Mouse (Mus musculus) brain, adult 2 months (tissue): ENCODE measurements around the gene Zfp583.
"Not testable (repeated sequence)": the region's sequence is repeated elsewhere in the genome, so short reads cannot be mapped to it uniquely, and the experiment has no call there.

Experiments
- DNase-seq: peaks from one replicate; pipeline ENCODE4 v3.0.0; 2011; ENCODE audit warnings: low read depth, low spot score

The Zfp583 gene

DNA sequence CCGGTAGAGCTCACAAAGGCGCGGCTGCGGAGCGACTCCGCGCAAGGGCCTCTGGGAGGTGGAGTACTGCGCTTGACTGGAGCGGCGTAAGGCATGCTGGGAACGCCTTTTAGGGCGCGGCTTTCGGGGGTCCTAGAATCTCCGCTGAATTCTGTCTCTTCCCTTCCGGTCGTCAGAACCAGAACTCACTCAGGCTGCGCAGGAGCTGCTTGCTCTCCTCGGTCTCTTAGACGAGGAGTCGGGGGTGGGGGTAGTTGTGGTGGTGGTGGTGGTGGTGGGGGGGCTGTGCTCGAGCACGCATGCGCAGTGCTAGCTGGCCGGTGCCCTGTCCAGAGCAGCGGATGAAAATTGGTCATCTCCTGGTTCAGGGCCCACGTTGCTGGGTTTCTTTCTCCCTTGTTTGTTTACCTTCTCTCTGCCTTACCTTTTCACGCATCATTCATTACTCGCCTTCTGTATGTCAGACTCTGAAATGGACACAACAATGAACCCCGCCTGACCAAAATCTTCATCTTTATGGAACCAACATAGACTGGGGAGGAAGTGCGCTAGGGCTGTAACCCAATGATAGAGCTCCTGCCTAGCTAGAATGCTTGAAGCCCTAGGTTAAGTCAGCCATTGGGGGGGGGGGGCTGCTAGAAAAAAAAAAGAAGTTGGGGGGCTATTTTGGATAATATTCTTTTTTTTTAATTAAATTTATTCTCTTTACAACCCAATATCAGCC, at the start of gene Zfp583:
Gene Zfp583, minus strand, starts transcription at position 53 of the 724 bp plus-strand sequence.
- DNase-seq = peak; percentile 96

DNA sequence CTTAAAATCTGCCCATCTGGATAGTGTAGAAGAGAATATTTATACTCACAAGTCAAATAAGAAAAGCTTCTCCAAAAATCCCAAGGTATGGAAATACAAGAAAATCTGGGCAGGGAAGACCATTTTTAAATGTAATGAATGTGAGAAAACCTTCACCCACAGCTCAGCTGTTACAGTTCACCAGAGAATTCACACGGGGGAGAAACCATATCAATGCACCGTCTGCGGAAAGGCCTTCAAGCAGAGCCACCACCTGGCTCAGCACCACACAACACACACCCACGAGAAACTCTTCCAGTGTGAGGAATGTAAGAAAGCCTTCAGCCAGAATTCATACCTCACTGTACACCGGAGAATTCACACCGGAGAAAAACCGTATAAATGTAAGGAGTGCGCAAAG, 47.4 kb upstream of the Zfp583 start:
- DNase-seq = peak; percentile 89

DNA sequence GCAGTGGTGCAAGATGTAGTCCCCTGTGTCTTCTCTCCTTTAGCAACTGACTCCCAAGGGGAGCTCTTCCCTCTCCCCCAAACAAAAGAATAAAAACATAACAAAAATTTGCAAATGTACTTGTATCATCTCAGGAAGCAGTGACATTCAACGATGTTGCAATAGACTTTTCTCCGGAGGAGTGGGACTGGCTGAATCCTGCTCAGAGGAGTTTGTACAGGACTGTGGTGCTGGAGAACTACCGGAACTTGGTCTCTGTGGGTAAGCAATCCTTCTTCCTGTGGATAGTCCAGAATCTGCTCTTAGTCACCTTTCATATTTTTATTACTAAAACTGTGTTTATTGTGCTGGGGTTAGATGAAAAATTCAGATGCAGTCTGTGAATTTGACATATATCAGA, 41.9 kb upstream of the Zfp583 start:
- DNase-seq = no peak

DNA sequence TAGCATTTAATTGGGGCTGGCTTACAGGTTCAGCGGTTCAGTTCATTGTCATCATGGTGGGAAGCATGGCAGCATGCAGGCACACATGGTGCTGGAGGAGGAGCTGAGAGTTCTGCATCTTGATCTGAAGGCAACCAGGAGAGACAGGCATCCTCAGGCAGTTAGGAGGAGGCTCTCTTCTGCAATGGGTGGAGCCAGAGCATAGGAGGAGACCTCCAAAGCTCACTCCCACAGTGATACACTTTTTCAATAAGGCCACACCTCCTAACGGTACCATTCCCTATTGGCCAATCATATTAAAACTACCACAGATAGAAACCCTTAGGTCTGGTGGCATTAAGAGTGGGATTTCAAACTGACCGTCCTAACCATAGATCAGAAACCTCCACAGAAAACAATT, 38.4 kb upstream of the Zfp583 start:
- no peak for DNase-seq

DNA sequence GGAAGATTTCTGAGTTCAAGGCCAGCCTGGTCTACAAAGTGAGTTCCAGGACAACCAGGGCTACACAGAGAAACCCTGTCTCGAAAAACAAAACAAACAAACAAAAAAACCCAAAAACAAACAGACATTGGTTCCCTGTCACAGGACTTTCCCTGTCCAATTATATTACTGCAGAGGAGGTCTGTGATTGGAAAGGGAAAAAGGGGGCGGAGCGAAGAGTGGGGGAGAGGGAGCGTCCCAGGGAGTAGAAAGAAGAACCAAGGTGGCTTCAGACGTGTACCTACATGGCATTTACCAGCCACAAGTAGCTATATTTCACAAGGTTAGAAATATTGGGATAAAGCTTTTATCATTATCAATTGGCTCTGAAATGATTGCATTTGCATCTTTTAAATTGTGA, 37.1 kb upstream of the Zfp583 start:
- not testable (repeated sequence) for DNase-seq

DNA sequence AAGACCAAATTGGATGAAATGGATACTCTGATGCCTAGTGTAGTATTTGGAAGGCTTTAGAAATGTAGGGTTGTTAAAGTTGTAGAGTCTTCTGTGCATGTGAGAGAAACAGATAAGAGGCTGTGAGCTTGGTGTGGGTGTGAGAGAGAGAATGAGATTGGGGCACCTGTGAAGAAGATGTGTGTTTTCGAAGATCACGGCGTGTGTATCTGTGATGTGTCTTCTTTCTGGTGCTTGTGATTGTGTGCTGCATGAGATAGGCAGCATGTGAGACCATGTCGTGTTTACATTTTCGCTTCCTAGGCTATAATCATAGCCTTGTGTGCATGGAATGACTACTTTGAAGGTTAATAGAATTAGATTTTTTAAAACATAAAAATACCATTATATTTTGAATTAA, 36.1 kb upstream of the Zfp583 start:
- DNase-seq = no peak

DNA sequence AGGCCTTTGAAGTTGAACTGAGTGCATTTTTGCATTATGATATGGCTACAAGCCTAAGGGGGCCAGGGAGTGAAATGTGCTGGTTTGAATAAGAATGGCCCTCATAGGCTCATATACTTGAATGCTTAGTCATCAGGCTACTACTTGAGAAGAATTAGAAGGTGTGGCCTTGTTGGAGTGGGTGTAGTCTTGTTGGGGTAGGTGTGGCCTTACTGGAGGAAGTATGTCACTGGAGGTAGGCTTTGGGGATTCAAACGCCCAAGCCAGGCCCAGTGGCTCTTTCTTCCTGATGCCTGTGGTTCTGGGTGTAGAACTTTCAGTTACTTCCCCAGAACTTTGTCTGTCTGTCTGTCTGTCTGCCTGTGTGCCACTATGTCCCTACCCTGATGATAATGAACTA, 33.7 kb upstream of the Zfp583 start:
- no peak for DNase-seq

DNA sequence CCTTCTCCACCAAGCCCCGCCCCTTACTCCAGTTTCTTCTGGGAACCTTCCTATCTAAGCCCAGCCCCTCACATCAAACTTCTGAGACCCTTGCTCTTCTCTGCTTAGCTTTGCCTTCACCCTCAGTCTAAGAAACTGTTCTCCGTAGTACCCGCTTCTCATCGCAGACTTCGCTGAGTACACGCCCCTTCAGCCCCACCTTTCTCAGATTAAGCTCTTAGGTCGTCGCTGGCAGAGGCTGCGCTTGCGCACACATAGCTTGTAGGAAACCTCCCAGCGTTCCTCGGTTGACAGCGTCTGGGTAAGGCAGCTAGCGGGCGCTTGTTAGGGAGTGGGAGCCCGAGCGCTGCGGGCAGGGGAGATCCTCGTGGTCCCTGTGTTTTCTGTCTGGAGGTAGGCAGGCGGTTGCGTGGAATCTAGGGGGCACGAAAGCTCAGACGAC, 32.0 kb upstream of the Zfp583 start, which contains the start of gene Zfp78:
Gene Zfp78, plus strand, starts transcription at position 234 of the 442 bp plus-strand sequence.
- peak; percentile 99 for DNase-seq

DNA sequence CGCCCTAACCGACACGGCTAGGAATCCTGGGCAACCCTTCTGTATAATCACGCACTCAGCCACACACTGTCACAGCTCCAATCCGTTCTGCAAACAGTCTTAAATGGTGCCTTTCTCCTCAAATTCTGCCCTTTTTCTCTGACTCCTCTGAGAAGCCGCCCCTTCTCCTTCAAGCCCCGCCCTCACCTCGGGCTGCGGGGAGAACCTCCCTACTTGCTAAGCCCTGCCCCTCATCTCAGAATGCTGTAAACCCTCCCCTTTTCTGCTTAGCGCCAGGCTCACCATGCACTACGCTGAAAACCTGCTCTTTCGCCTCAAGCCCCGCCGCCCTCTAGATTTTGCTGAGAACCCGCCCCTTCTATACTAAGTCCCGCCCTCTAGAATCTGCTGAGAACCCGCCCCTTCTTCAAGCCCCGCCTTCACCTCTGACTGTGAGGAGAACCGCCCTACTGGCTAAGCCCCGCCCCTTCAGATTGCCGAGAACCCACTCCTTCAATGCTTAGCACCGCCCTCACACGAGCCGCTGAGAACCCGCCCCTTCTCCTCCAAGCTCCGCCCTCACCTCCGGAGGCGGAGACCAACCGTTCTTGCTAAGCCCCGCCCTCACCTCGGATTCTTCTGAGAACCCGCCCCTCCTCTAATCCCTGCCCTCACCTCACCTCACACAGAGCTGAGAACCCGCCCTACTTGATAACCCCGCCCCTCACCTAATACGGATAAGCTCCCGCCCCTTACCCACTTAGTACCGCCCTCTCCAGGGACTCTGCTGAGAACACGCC, 31.4 kb upstream of the Zfp583 start:
- peak; percentile 100 for DNase-seq

DNA sequence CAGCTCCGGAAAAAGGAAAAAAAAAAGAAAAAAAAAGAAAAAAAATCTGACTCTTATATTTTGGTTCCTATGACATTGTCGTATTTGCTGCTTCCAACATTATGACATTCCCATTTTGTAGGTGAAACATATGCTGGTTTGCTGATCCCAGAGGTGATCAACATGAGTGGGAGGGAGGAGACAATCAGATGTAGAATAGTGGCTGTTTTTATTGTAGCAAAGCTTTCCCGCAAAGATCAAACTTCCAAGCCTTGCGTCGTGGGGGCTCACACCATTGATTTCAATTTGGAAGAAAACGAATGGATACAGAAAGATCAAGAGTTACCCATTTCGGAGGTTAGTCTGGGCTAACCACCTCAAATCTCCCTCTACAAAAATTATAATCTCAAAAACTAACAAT, 30.7 kb upstream of the Zfp583 start:
- no peak for DNase-seq

DNA sequence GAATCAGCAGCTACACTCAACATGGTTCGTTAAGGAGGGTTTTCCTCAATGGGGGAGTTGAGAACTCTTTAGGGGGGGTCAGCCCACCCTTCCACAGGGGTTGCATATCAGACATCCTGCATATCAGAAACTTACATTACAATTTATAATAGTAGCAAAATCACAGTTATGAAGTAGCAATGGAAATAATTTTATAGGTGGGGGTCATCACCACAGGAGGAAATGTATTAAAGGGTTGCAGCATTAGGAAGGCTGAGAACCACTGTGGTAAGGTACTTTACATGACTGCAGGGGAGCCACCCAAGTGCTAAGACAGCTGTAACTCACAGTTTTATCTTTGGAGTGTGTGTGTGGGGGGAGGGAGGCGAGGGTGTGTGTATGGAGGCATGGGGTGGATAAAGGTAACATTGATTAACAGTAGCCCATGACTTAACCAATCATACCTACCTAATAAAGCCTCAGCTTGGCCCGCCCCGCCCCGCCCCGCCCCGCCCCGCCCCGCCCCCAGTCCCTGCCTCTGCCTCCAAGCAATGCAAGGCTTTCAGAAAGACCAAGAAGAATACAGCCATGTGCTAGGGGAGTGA, 29.5 kb upstream of the Zfp583 start:
- no peak for DNase-seq

DNA sequence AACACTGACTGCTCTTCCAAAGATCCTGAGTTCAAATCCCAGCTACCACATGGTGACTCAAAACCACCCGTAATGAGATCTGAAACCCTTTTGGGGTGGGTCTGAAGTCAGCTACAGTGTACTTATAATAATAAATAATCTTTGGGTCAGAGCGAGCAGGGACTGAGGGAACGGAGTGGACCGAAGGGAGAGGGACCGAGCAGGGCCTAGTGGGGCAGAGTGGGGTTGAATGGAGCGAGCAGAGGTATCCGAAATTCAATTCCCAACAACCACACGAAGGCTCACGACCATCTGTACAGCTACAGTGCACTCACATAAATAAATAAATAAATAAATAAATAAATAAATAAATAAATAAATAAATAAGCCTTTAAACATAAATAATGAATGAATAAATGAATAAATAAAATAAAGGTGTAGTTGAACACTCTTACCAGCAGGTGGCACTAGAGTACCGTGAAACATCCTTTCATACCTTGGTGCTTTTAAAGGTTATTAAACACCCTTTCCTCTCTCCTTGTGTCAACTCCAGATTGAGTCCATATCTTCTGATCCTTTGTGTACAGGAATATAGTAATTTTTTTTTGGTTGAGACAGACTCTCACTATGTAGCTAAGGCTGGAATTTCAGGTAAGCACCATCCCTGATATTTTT, 28.0 kb upstream of the Zfp583 start:
- DNase-seq = peak; percentile 87

DNA sequence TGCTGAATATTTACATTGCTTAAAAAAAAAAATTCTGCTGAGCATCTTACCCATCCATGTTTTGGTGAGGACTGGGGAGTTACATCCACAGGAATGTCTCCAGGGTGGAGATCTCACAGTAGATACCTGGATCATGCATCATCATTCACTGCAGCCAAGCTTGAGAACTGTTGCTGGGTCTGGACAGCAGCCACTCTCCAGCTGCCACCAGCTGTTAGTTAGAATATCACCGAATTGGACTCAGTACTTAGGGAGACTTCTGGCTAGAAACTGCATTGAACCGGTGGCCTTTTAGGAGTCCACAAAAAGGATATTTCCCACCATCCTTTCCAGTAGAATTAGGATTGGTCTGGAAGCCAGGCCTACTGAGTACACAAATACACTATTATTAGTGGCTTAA, 27.0 kb upstream of the Zfp583 start:
- DNase-seq = no peak

DNA sequence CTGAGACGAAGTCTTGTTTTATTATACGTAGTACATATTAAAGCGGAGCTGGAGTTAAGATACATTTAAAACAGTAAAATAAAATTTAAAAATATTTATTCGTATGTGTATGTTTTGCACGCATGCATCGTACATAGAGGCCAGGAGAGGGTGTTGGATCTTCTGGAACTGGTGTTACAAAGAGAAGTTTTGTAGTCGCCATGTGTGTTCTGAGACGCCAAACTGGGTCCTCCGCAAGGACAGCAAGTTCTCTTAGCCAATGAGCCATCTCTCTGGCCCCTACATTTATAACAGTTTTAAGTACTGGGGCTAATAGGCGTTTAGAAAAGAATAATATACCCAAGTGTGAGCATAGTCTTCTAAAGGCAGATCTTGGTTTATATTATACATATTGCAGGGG, 13.0 kb upstream of the Zfp583 start:
- peak; percentile 20 for DNase-seq

DNA sequence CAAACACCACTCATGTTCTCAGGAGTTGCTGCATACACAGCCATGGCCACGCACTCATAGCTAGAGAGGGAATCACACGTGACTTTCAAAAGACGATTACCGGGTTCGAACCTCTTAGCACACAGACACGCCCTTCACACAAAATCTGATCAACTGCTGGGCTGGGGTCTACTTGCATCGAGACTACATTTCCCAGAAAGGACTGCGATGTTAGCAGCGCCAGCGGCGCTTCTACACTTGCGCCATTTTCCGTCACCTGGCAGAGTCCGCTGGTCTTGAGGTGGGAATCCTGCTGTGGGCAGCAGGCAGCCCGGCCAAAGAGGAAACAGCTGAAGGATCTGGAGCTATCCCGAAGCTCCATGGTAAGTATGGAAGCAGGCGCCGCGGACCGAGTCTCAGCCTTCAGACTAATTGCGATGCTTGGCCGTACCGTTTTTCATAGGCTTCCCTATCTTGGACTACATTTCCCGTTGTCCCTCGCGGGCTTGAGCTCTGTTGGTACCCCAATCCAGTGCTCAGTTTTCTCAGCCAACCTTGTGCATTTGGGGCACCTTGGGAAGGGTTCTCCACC, 12.5 kb upstream of the Zfp583 start, which contains the start of gene Gm3854:
Gene Gm3854, plus strand, starts transcription at position 259 of the 571 bp plus-strand sequence.
- peak; percentile 96 for DNase-seq

DNA sequence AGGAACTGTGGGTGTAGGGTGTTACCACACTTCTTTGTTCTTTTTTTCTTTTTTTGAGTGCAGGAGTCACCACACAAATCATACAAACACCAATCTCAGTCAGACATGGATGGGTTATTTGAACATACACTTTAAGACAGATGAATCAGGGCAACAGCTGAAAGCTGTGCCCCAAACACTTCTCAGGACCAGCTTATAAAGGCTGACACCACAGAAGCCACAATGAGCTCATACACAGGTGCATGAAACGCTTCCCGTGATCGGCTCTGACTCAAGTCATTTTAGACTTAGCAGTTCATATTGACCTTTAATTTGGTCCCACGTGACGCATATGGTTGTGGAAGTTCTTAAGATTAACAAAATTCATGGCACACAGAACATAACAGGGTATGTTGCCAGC, 8.8 kb upstream of the Zfp583 start:
- DNase-seq = no peak

DNA sequence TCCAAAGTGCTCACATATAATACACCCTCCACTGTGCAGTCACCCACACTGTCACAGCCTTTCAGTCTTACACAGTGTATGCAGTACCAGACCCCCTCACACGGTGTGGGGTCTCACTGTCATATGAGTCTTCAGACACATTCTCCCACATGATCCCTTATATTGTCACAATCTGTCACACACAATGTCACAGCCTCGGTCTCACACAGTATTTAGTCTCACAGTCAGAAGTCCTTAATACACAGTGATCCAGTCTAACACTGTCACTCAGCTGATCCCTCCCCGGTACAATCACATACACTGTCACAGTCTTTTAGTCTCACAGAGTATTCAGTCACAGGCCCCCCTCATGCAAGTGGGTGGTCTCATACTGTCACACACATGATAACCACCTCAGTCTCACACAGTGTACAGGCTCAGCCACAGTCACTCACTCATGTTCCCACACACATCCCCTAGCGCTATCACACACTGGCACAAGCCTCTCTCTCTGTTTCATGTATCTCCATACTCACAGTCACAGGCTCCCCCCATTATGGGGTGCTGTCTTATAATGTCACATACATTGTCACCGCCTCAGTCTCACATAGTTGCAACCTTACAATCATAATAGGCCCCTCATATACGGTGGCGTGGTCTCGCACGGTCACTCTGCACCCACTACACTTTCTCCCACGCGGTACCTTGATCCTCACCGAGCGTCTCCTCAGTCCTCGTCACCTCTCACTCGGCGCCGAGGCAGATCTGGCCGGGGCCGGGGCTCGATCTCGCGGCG, 440 bp downstream of the Zfp583 start:
- peak; percentile 38 for DNase-seq

DNA sequence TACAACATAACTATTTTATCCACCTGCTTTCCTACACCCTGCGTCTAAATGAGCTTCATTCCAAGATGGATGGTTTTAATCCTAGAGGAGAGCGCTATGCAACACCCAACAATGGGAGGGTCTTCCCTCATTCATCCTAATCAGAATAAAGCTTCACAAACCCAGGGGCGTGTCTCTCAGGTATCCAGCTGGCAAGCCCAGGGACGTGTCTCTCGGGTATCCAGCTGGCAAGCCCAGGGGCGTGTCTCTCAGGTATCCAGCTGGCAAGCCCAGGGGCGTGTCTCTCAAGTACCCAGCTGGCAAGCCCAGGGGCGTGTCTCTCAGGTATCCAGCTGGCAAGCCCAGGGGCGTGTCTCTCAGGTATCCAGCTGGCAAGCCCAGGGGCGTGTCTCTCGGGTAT, 30.3 kb downstream of the Zfp583 start:
- DNase-seq = not testable (repeated sequence)

DNA sequence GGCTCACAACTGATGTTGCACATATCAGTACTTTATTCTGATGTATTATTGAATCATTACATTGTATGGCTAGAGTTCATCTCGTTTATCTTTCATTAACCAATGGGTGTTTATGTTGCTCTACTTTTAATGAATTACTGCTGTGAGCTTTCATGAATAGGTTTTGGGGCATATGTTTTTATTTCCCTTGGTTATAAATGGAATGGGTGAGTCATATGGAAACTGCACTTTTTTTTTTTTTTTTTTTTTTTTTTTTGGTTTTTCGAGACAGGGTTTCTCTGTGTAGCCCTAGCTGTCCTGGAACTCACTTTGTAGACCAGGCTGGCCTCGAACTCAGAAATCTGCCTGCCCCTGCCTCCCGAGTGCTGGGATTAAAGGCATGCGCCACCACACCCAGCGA, 40.0 kb downstream of the Zfp583 start:
- not testable (repeated sequence) for DNase-seq

DNA sequence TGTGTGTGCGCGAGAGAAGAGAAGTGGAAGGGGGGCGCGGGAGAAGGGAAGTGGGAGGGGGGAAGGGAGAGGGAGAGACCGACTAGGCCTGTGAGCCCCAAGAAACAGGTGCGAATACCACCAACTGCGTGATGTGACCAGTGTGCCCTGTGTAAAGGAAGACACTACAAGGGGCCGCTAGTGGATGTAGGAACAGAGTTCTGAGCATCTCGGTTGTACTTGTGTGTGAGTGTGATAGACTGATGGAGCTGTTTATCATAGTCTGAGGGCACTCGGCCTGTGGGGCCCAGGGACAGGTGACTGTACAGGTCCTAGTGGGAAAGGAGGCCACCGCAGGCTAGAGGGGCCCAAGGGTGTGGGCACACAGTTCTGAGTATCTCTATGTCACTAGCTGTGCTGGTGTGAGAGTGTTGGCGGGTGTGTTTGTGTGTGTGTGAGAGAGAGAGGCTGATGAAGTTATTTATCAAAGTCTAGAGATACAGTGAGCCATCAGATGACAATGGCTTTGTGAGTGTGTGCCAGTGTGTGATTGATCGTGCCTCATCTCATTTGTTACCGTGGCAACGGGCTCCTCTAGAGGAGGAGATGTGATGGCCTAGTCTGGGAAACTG, 44.1 kb downstream of the Zfp583 start:
- DNase-seq = peak; percentile 71
